Mouse (Mus musculus): ENCODE measurements around the gene Myo9a. TPM values are rescaled to one million over a fixed set of nuclear protein-coding genes. Genes with fewer than 3 reads are reported as not detected.

Myo9a gene
- total and polyA plus RNA-seq, 3 experiments = 1.6 to 2.6 (median 2.0) TPM

DNA sequence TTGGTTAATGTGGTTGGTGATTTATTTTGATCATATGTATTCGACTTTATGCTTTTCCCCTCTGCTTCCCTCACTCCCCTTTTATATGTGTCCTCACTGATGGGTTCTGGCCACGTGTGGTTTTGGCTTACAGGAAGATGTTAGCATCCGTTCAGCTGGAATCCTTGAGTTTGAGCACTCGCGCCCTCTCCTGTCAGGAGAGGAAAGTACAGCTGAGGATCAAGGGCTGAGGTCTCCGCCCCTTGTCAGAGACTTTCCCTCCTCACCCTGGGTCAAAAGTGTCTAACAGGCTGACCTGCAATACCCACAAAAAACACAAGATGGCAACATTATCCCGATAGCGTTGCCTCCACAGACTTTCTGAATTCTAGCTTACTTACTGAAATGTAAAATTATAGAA is 208.6 kb downstream of the Myo9a start:
- in situ Hi-C loops (cut with MboI; ENCODE audit: low pct_ligation_motif_present, low pct_unique_long_range_greater_than_20kb, low sequenced_read_pairs) = loop anchor here (5.0 kb wide), 1 partner anchor 237 kb away; no protein-coding TSS in a partner anchor
- no peak overlapping the region for H3K4me3 ChIP-seq (replicated peaks in 1 of 3; ENCODE audit: low read depth in 2 of 3, low read length in 2 of 3, poor library complexity in 1 of 3)
- dilution Hi-C loops (cut with MboI; ENCODE audit: extremely low pct_ligation_motif_present, extremely low pct_unique_long_range_greater_than_20kb, low sequenced_read_pairs) = no loop called here

GRCm38 (mm10) chr9:59960559-59960958 is 209.9 kb downstream of the Myo9a start, which contains the start of gene Nr2e3:
Nr2e3 (minus strand) TSS chr9:59960659.
- TF ChIP-seq JUN (IDR thresholded peaks at IDR 0.05; ENCODE audit: insufficient read depth, low read depth, low read length) = no peak
- TF ChIP-seq GABPA (IDR thresholded peaks at IDR 0.05; ENCODE audit: insufficient replicate concordance, low read depth, low read length) = no peak
- TF ChIP-seq TCF12 (IDR thresholded peaks at IDR 0.05; ENCODE audit: low read depth, low read length) = no peak
- TF ChIP-seq MAX (IDR thresholded peaks at IDR 0.05; ENCODE audit: low read length) = no peak
- TF ChIP-seq ZC3H11A (IDR thresholded peaks at IDR 0.05; ENCODE audit: low read depth, low read length) = no peak
- TF ChIP-seq HCFC1 (IDR thresholded peaks at IDR 0.05; ENCODE audit: low read depth, low read length) = no peak
- no peak for TF ChIP-seq ELF1 (IDR thresholded peaks at IDR 0.05; ENCODE audit: low read depth, low read length)
- TF ChIP-seq MAZ (IDR thresholded peaks at IDR 0.05; ENCODE audit: low read depth, low read length) = no peak
- no peak for TF ChIP-seq UBTF (IDR thresholded peaks at IDR 0.05; ENCODE audit: low read depth, low read length)
- TF ChIP-seq MYC (IDR thresholded peaks at IDR 0.05; ENCODE audit: low read depth, low read length) = no peak
- TF ChIP-seq ZNF384 (IDR thresholded peaks at IDR 0.05; ENCODE audit: low read depth, low read length) = no peak
- TF ChIP-seq EP300 (IDR thresholded peaks at IDR 0.05; ENCODE audit: low read length) = no peak
- TF ChIP-seq MAFK (IDR thresholded peaks at IDR 0.05; ENCODE audit: insufficient replicate concordance, low read length) = no peak
- Histone ChIP-seq H3K79me2 (replicated peaks; ENCODE audit: control insufficient read depth, extremely low read depth, insufficient read depth, poor library complexity, severe bottlenecking) (no peaks in the 10 kb centered on the region), H3K4me3 (replicated peaks in 1 of 3; ENCODE audit: low read depth in 2 of 3, low read length in 2 of 3, poor library complexity in 1 of 3) (no peak within 1 kb of the TSS), H3K9ac (ENCODE audit: insufficient read depth, low read depth) (no peak within 1 kb of the TSS), H3K9me3 (replicated peaks; ENCODE audit: low read length) (no peaks in the 10 kb centered on the region), H3K36me3 (replicated peaks in 1 of 2; ENCODE audit: control insufficient read depth in 1 of 2, insufficient read depth in 1 of 2, low read length in 1 of 2) (no peaks in the 10 kb centered on the region), H3K27ac (ENCODE audit: insufficient read depth, low read depth) (no peak within 1 kb of the TSS), H3K4me1 (ENCODE audit: control insufficient read depth in 1 of 2, insufficient read depth in 2 of 2) (peaks cover 3 to 18% of the 10 kb centered on the region in 2 experiments; a peak in 3 of 4 replicates), H3K27me3 (replicated peaks) (no peaks in the 10 kb centered on the region), H3K4me2 (ENCODE audit: insufficient read depth, low read depth, poor library complexity, severe bottlenecking) (no peak within 1 kb of the TSS)
- dilution Hi-C loops (cut with MboI; ENCODE audit: extremely low pct_ligation_motif_present, extremely low pct_unique_long_range_greater_than_20kb, low sequenced_read_pairs) (no loop called here), in situ Hi-C loops (cut with MboI; ENCODE audit: low pct_ligation_motif_present, low pct_unique_long_range_greater_than_20kb, low sequenced_read_pairs) (no loop called here)
- no peak for DNase-seq (ENCODE audit: extremely low read depth)

More for the DNA sequence above, 208.6 kb downstream of the Myo9a start:
- Histone ChIP-seq H3K36me3 (replicated peaks in 1 of 2; ENCODE audit: control insufficient read depth in 1 of 2, insufficient read depth in 1 of 2, low read length in 1 of 2) (no peaks in the 10 kb centered on the region), H3K27ac (ENCODE audit: insufficient read depth, low read depth) (no peak overlapping the region), H3K4me2 (ENCODE audit: insufficient read depth, low read depth, poor library complexity, severe bottlenecking) (no peak overlapping the region), H3K4me1 (ENCODE audit: control insufficient read depth in 1 of 2, insufficient read depth in 2 of 2) (peaks cover 4 to 27% of the 10 kb centered on the region in 2 experiments; a peak in 3 of 4 replicates), H3K9ac (ENCODE audit: insufficient read depth, low read depth) (no peak overlapping the region), H3K27me3 (replicated peaks) (no peaks in the 10 kb centered on the region), H3K9me3 (replicated peaks; ENCODE audit: low read length) (no peaks in the 10 kb centered on the region), H3K79me2 (replicated peaks; ENCODE audit: control insufficient read depth, extremely low read depth, insufficient read depth, poor library complexity, severe bottlenecking) (no peaks in the 10 kb centered on the region)
- DNase-seq (ENCODE audit: extremely low read depth) = peak; percentile 97
- TF ChIP-seq SIN3A (IDR thresholded peaks at IDR 0.05; ENCODE audit: low read length) (0 out of 2 replicates have a peak, but pooled peaks have one; percentile 27), JUND (conservative IDR thresholded peaks at IDR 0.05; ENCODE audit: low read depth, low read length) (no peak; the same call in 1 of the 2 replicates), KAT2A (IDR thresholded peaks at IDR 0.05; ENCODE audit: insufficient replicate concordance, low read length) (no peak), ETS1 (conservative IDR thresholded peaks at IDR 0.05; ENCODE audit: low read depth, low read length) (no peak), ZNF384 (IDR thresholded peaks at IDR 0.05; ENCODE audit: low read depth, low read length) (no peak), ZC3H11A (IDR thresholded peaks at IDR 0.05; ENCODE audit: low read depth, low read length) (no peak; the same call in 1 of the 2 replicates), ELF1 (IDR thresholded peaks at IDR 0.05; ENCODE audit: low read depth, low read length) (no peak; the same call in none of the 2 replicates), JUN (IDR thresholded peaks at IDR 0.05; ENCODE audit: insufficient read depth, low read depth, low read length) (no peak), MYC (IDR thresholded peaks at IDR 0.05; ENCODE audit: low read depth, low read length) (peak; percentile 92), NELFE (IDR thresholded peaks at IDR 0.05; ENCODE audit: low read depth, low read length) (peak; percentile 43; the same call in 1 of the 2 replicates), CTCF (conservative IDR thresholded peaks at IDR 0.05 in 1 of 2, IDR thresholded peaks at IDR 0.05 in 1 of 2; ENCODE audit: low read depth in 2 of 2, low read length in 2 of 2) (peak; percentile 95 to 97), GABPA (IDR thresholded peaks at IDR 0.05; ENCODE audit: insufficient replicate concordance, low read depth, low read length) (no peak), CHD1 (IDR thresholded peaks at IDR 0.05; ENCODE audit: low read depth, low read length) (no peak), RCOR1 (conservative IDR thresholded peaks at IDR 0.05; ENCODE audit: low read depth, low read length) (no peak), TBP (conservative IDR thresholded peaks at IDR 0.05; ENCODE audit: low read depth, low read length) (no peak), HCFC1 (IDR thresholded peaks at IDR 0.05; ENCODE audit: low read depth, low read length) (no peak), BHLHE40 (IDR thresholded peaks at IDR 0.05; ENCODE audit: low read depth, low read length) (peak; percentile 50; the same call in 1 of the 2 replicates), USF1 (IDR thresholded peaks at IDR 0.05; ENCODE audit: low read depth, low read length) (peak; percentile 34), POLR2A (IDR thresholded peaks at IDR 0.05; ENCODE audit: low read depth, low read length) (no peak), SMC3 (IDR thresholded peaks at IDR 0.05; ENCODE audit: low read depth, low read length) (peak; percentile 81), POLR2AphosphoS2 (IDR thresholded peaks at IDR 0.05; ENCODE audit: low read depth, low read length) (no peak), E2F4 (IDR thresholded peaks at IDR 0.05; ENCODE audit: insufficient replicate concordance, low read depth, low read length) (no peak), MAZ (IDR thresholded peaks at IDR 0.05; ENCODE audit: low read depth, low read length) (no peak), MAX (IDR thresholded peaks at IDR 0.05; ENCODE audit: low read length) (peak; percentile 76), IRF4 (IDR thresholded peaks at IDR 0.05; ENCODE audit: low read depth, low read length) (peak; percentile 31; the same call in 1 of the 2 replicates), TCF12 (IDR thresholded peaks at IDR 0.05; ENCODE audit: low read depth, low read length) (0 out of 2 replicates have a peak, but pooled peaks have one; percentile 31), UBTF (IDR thresholded peaks at IDR 0.05; ENCODE audit: low read depth, low read length) (no peak), MEF2A (IDR thresholded peaks at IDR 0.05; ENCODE audit: borderline replicate concordance, low read depth, low read length) (no peak; the same call in 1 of the 2 replicates), MAFK (IDR thresholded peaks at IDR 0.05; ENCODE audit: insufficient replicate concordance, low read length) (no peak), PAX5 (IDR thresholded peaks at IDR 0.05; ENCODE audit: low read length) (no peak), ZKSCAN1 (IDR thresholded peaks at IDR 0.05; ENCODE audit: borderline replicate concordance, low read depth, low read length) (no peak), MXI1 (IDR thresholded peaks at IDR 0.05; ENCODE audit: low read depth, low read length) (peak; percentile 60), ZMIZ1 (IDR thresholded peaks at IDR 0.05; ENCODE audit: low read depth, low read length) (no peak), USF2 (conservative IDR thresholded peaks at IDR 0.05; ENCODE audit: low read depth, low read length) (no peak), NRF1 (IDR thresholded peaks at IDR 0.05; ENCODE audit: low read depth, low read length) (no peak), EP300 (IDR thresholded peaks at IDR 0.05; ENCODE audit: low read length) (no peak), CHD2 (IDR thresholded peaks at IDR 0.05; ENCODE audit: low read length) (no peak), RAD21 (IDR thresholded peaks at IDR 0.05; ENCODE audit: low read depth, low read length) (peak; percentile 80)
